Mouse (Mus musculus) spleen, adult 2 months (tissue): Measurements from ENCODE around the gene Wsb1.

Experiments
- CTCF ChIP-seq: fragments of 200-500 bp; IDR thresholded peaks from 2 replicates; pipeline ENCODE4 v1.5.1; 2011; ENCODE audit warnings: mild to moderate bottlenecking, inconsistent platforms; ENCODE audit not compliant: insufficient read depth, insufficient read length, insufficient replicate concordance; ENCODE audit errors: extremely low read depth
- POLR2A ChIP-seq: fragments of 200-500 bp; IDR thresholded peaks from 2 replicates; pipeline ENCODE4 v1.6.1; 2011; ENCODE audit warnings: low read depth, low read length, inconsistent platforms

DNA sequence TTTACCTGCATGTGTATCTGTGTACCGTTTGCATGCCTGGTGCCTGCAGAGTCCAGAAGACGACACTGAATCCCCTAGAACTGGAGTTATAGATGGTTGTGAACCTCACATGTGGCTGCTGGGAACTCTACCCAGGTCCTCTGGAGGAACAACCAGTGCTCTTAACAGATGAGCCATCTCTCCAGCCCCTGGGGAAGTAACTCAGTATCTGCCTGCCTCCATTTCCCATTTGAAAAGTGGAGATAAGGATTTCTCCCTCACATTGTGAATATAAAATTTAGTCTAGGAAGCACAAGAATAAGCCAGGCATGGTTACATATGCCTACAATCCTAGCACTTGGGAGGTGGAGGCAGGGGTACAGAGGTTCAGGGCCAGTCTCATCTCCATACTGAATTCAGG lies 64.2 kb downstream of the Wsb1 start:
- TF ChIP-seq CTCF (no peak), POLR2A (no peak)
